Mouse (Mus musculus): ENCODE data around the gene Jmjd7. TPM values are rescaled to one million over a fixed set of nuclear protein-coding genes. Genes with fewer than 3 reads are reported as not detected.

The Jmjd7 gene
- total RNA-seq, 1 experiment from 2014 or later, result 6.1 TPM

GRCm38 (mm10) chr2:120006696-120007095 lies 20.6 kb upstream of the Jmjd7 start:
- ATAC-seq (replicated peaks in 1 of 2; ENCODE audit: insufficient read depth in 1 of 2, low FRiP score in 2 of 2, low TSS enrichment in 1 of 2, low read depth in 1 of 2, poor library complexity in 2 of 2, severe bottlenecking in 2 of 2), result no peak

DNA sequence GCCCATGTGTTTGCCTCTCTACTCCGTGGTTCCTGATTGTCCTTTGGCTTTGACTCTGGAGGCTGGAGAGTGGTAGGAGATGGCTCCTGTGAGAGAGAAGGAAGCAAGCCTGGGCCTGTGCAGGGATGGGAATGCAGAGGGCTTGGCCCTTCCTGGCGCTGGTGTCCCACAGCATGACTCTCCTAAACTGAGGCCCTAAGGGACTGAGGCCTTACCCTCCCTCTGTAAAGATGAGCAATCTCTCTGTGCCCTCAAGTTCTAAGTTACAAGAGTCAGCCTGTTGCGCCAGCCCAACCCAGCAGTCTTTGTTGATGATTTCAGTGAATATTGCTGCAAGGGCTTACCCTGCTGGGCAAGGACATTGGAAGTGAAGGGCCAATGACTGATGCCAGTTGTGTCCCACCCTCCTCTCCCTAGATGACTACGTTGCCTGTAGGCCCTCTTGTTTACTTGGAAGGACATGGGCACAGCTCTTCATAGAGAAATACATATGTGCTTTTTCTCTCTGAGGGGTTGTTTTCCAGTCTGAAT lies 19.5 kb upstream of the Jmjd7 start:
- no peak for ATAC-seq (replicated peaks in 1 of 2; ENCODE audit: insufficient read depth in 1 of 2, low FRiP score in 2 of 2, low TSS enrichment in 1 of 2, low read depth in 1 of 2, poor library complexity in 2 of 2, severe bottlenecking in 2 of 2)

GRCm38 (mm10) chr2:120008672-120009071 lies 18.6 kb upstream of the Jmjd7 start:
- ATAC-seq (replicated peaks in 1 of 2; ENCODE audit: insufficient read depth in 1 of 2, low FRiP score in 2 of 2, low TSS enrichment in 1 of 2, low read depth in 1 of 2, poor library complexity in 2 of 2, severe bottlenecking in 2 of 2), result peak; percentile 77 to 84

GRCm38 (mm10) chr2:120011462-120012200 lies 15.7 kb upstream of the Jmjd7 start:
- ATAC-seq (replicated peaks in 1 of 2; ENCODE audit: insufficient read depth in 1 of 2, low FRiP score in 2 of 2, low TSS enrichment in 1 of 2, low read depth in 1 of 2, poor library complexity in 2 of 2, severe bottlenecking in 2 of 2), result peak in 1 of 2 experiments; percentile 30; a peak in 1 of 4 replicates

- no peak for ATAC-seq (replicated peaks in 1 of 2; ENCODE audit: insufficient read depth in 1 of 2, low FRiP score in 2 of 2, low TSS enrichment in 1 of 2, low read depth in 1 of 2, poor library complexity in 2 of 2, severe bottlenecking in 2 of 2)
Observed at GRCm38 (mm10) chr2:120012924-120013323, 14.4 kb upstream of the Jmjd7 start.

- ATAC-seq (replicated peaks in 1 of 2; ENCODE audit: insufficient read depth in 1 of 2, low FRiP score in 2 of 2, low TSS enrichment in 1 of 2, low read depth in 1 of 2, poor library complexity in 2 of 2, severe bottlenecking in 2 of 2), result no peak
Observed at GRCm38 (mm10) chr2:120013831-120014486, 13.3 kb upstream of the Jmjd7 start.

- ATAC-seq (replicated peaks in 1 of 2; ENCODE audit: insufficient read depth in 1 of 2, low FRiP score in 2 of 2, low TSS enrichment in 1 of 2, low read depth in 1 of 2, poor library complexity in 2 of 2, severe bottlenecking in 2 of 2), result no peak
Observed at GRCm38 (mm10) chr2:120015882-120016281, 11.4 kb upstream of the Jmjd7 start.

- ATAC-seq (replicated peaks in 1 of 2; ENCODE audit: insufficient read depth in 1 of 2, low FRiP score in 2 of 2, low TSS enrichment in 1 of 2, low read depth in 1 of 2, poor library complexity in 2 of 2, severe bottlenecking in 2 of 2), result no peak
Observed at GRCm38 (mm10) chr2:120017599-120017998, 9.7 kb upstream of the Jmjd7 start.

DNA sequence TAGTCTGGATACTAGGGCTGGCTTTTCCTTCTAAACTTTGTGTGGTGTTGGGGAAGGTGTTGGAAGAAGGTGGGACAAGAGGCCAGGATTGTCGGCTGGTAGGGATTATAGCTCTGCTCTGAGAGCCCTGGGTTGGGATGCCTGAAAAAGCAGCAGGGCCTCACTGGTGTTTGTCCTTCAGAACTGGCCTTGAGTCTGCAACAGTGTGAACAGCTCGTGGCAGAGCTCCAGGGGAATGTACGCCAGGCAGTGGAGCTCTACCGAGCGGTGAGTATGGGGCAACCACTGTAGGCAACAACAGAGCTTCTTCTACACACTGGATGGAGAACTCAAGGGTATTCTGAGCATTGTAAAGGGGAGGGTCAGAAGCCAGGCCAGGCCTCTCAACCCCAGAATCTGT lies 2.9 kb upstream of the Jmjd7 start:
- ATAC-seq (replicated peaks in 1 of 2; ENCODE audit: insufficient read depth in 1 of 2, low FRiP score in 2 of 2, low TSS enrichment in 1 of 2, low read depth in 1 of 2, poor library complexity in 2 of 2, severe bottlenecking in 2 of 2), result no peak

- ATAC-seq (replicated peaks in 1 of 2; ENCODE audit: insufficient read depth in 1 of 2, low FRiP score in 2 of 2, low TSS enrichment in 1 of 2, low read depth in 1 of 2, poor library complexity in 2 of 2, severe bottlenecking in 2 of 2), result 0 out of 4 replicates have a peak, but pooled peaks of 1 of the 2 experiments have one; percentile 8
Observed at GRCm38 (mm10) chr2:120027950-120028331, 658 bp downstream of the Jmjd7 start.

- ATAC-seq (replicated peaks in 1 of 2; ENCODE audit: insufficient read depth in 1 of 2, low FRiP score in 2 of 2, low TSS enrichment in 1 of 2, low read depth in 1 of 2, poor library complexity in 2 of 2, severe bottlenecking in 2 of 2), result no peak
Observed at GRCm38 (mm10) chr2:120030380-120030779, 3.1 kb downstream of the Jmjd7 start.

GRCm38 (mm10) chr2:120032726-120033467 lies 5.6 kb downstream of the Jmjd7 start, which contains the start of gene Pla2g4b:
Gene Pla2g4b (plus strand): TSS chr2:120033417.
- ATAC-seq (replicated peaks in 1 of 2; ENCODE audit: insufficient read depth in 1 of 2, low FRiP score in 2 of 2, low TSS enrichment in 1 of 2, low read depth in 1 of 2, poor library complexity in 2 of 2, severe bottlenecking in 2 of 2), result no peak

GRCm38 (mm10) chr2:120033726-120034125 lies 6.4 kb downstream of the Jmjd7 start:
- ATAC-seq (replicated peaks in 1 of 2; ENCODE audit: insufficient read depth in 1 of 2, low FRiP score in 2 of 2, low TSS enrichment in 1 of 2, low read depth in 1 of 2, poor library complexity in 2 of 2, severe bottlenecking in 2 of 2), result 0 out of 4 replicates have a peak, but pooled peaks of 1 of the 2 experiments have one; percentile 8

DNA sequence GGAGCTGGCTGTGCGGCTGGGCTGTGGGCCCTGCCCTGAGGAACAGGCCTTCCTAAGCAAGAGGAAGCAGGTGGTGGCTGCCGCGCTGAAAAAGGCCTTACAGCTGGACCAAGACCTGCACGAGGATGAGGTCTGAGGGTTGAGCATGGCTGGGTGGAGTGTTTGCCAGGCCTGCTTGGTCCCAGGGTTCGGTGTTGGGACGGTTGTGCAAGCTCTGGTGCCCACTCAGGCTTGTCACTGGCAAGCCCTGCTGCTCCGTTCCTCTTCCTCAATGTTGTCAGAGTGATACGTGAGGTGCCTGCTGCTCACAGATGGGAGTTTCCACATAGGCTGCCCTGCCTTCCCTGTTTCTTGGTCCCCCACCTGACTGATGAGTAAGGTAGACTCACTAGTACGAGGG lies 10.5 kb downstream of the Jmjd7 start:
- ATAC-seq (replicated peaks in 1 of 2; ENCODE audit: insufficient read depth in 1 of 2, low FRiP score in 2 of 2, low TSS enrichment in 1 of 2, low read depth in 1 of 2, poor library complexity in 2 of 2, severe bottlenecking in 2 of 2), result peak; percentile 50 to 55; a peak in 3 of 4 replicates

DNA sequence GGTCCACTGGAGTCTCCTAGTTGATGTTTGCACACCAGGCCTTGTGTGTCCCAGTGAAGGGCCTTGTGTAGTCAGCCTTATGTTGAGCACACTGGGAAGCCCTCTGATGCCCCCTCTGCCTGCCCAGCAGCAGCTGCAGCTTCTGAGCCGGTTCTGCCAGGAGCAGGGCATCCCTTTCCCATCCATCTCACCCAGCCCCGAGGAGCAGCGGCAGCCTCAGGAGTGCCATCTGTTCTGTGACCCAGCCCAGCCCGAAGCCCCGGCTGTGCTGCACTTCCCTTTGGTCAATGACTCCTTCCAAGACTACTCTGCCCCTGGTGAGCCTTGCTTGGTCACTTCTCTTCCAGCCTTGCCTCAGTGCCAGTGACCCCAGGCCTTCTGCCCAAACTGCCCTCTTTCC lies 13.7 kb downstream of the Jmjd7 start:
- no peak for ATAC-seq (replicated peaks in 1 of 2; ENCODE audit: insufficient read depth in 1 of 2, low FRiP score in 2 of 2, low TSS enrichment in 1 of 2, low read depth in 1 of 2, poor library complexity in 2 of 2, severe bottlenecking in 2 of 2)

DNA sequence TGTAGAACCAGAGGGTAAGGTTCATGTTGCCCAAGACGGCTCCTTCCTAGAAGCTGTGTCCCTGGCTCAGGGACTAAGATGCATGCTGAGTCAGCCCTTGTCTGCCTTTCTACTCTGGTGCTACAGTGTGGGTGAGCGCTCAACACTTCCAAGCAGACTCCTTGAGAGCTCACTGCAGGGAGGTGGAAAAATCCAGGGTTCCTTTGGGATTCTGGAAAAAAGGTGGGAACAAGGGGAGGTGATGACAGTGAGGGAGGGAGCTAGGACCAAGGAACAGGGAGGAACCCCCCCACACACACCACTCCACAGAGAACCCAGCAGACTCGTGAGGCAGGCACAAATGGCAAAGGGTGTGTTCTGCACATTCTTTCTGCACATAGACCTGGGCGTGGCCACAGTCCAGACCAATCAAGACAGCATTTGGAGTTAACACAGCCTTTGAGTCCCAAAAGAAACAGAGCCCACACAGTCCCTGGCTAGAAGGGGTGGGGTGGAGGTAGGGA lies 16.9 kb downstream of the Jmjd7 start:
- no peak; a peak in 1 of 4 replicates for ATAC-seq (replicated peaks in 1 of 2; ENCODE audit: insufficient read depth in 1 of 2, low FRiP score in 2 of 2, low TSS enrichment in 1 of 2, low read depth in 1 of 2, poor library complexity in 2 of 2, severe bottlenecking in 2 of 2)

- ATAC-seq (replicated peaks in 1 of 2; ENCODE audit: insufficient read depth in 1 of 2, low FRiP score in 2 of 2, low TSS enrichment in 1 of 2, low read depth in 1 of 2, poor library complexity in 2 of 2, severe bottlenecking in 2 of 2), result no peak
Observed at GRCm38 (mm10) chr2:120044676-120045075, 17.4 kb downstream of the Jmjd7 start.
